Mouse (Mus musculus) thymus, adult 2 months (tissue): ENCODE results near the gene Cox17.

Source experiments
- CTCF ChIP-seq: fragments of 200-500 bp; IDR thresholded peaks from 2 replicates; pipeline ENCODE4 v1.5.1; 2012; ENCODE audit warnings: mild to moderate bottlenecking, control low read depth, low read length, moderate library complexity, borderline replicate concordance; ENCODE audit not compliant: control insufficient read depth, poor library complexity, insufficient read depth; ENCODE audit errors: extremely low read depth
- POLR2A ChIP-seq: fragments of 200-500 bp; IDR thresholded peaks from 2 replicates; pipeline ENCODE4 v1.6.1; 2012; ENCODE audit warnings: mild to moderate bottlenecking, low read length, control low read depth, moderate library complexity; ENCODE audit not compliant: control insufficient read depth, poor library complexity, insufficient read depth; ENCODE audit errors: extremely low read depth

- TF ChIP-seq POLR2A: no peak
- TF ChIP-seq CTCF: no peak
These were observed 18.6 kb downstream of the Cox17 start for GRCm38 (mm10) chr16:38365390-38365789.
